Mouse (Mus musculus) lung, embryonic 14.5 days (tissue): ENCODE data around the gene Trappc3. TPM values are rescaled to one million over a fixed set of nuclear protein-coding genes. Genes with fewer than 3 reads are reported as not detected.

Source experiments
- ATAC-seq: fragments of 200-750 bp; cut with Nextera tagmentation; 2 replicates; pipeline ENCODE4 v1.8.0; 2017; ENCODE audit warnings: mild to moderate bottlenecking, moderate TSS enrichment, moderate library complexity; ENCODE audit not compliant: insufficient read depth
- DNase-seq: peaks from one replicate; pipeline ENCODE4 v3.0.0-alpha.2; 2015
- H3K27ac ChIP-seq: fragments of 300-500 bp; sonication (generic); 2 replicates; pipeline ENCODE4 v1.5.1; 2014; ENCODE audit warnings: low read depth, mild to moderate bottlenecking, moderate library complexity
- H3K27me3 ChIP-seq: fragments of 300-500 bp; sonication (generic); 2 replicates; pipeline ENCODE4 v1.6.1; 2014; ENCODE audit warnings: low read length, control low read depth; ENCODE audit not compliant: insufficient read depth
- H3K36me3 ChIP-seq: fragments of 300-500 bp; sonication (generic); 2 replicates; pipeline ENCODE4 v1.6.1; 2014; ENCODE audit warnings: control low read depth; ENCODE audit not compliant: insufficient read depth
- H3K4me1 ChIP-seq: fragments of 300-500 bp; sonication (generic); 2 replicates; pipeline ENCODE4 v1.6.1; 2014; ENCODE audit warnings: antibody characterized with exemption, control low read depth; ENCODE audit not compliant: insufficient read depth
- H3K4me2 ChIP-seq: fragments of 300-500 bp; sonication (generic); 2 replicates; pipeline ENCODE4 v1.6.1; 2014; ENCODE audit warnings: mild to moderate bottlenecking
- H3K4me3 ChIP-seq: fragments of 300-500 bp; sonication (generic); 2 replicates; pipeline ENCODE4 v1.5.1; 2014; ENCODE audit warnings: low read depth, low read length
- H3K9ac ChIP-seq: fragments of 300-500 bp; sonication (generic); 2 replicates; pipeline ENCODE4 v1.6.1; 2014
- H3K9me3 ChIP-seq: fragments of 300-500 bp; sonication (generic); 2 replicates; pipeline ENCODE4 v1.6.1; 2016; ENCODE audit warnings: low read depth, low read length, control low read depth
- CTCF ChIP-seq: IDR thresholded peaks from 2 replicates; pipeline ENCODE4 v1.5.1; 2016; ENCODE audit warnings: antibody characterized with exemption, low read depth
- WGBS: fragments of 180-500 bp; shearing (Covaris S2); extraction: QIAGEN DNeasy Blood & Tissue Kit; methylation state at CpG from one replicate; pipeline ENCODE4 v1.1.7; 2014; 5-methylcytosine and 5-hydroxymethylcytosine counted together
- polyA plus RNA-seq: library from polyadenylated mRNA; unstranded; fragments of >200 nt; fragmentation: Nextera tagmentation; extraction: Ambion mirVana; gene quantifications from 2 replicates; pipeline ENCODE4 v1.2.1, GENCODE M21; 2014

Trappc3 gene
- polyA plus RNA-seq, 1 experiment from 2014 or later: 28.9 TPM

DNA sequence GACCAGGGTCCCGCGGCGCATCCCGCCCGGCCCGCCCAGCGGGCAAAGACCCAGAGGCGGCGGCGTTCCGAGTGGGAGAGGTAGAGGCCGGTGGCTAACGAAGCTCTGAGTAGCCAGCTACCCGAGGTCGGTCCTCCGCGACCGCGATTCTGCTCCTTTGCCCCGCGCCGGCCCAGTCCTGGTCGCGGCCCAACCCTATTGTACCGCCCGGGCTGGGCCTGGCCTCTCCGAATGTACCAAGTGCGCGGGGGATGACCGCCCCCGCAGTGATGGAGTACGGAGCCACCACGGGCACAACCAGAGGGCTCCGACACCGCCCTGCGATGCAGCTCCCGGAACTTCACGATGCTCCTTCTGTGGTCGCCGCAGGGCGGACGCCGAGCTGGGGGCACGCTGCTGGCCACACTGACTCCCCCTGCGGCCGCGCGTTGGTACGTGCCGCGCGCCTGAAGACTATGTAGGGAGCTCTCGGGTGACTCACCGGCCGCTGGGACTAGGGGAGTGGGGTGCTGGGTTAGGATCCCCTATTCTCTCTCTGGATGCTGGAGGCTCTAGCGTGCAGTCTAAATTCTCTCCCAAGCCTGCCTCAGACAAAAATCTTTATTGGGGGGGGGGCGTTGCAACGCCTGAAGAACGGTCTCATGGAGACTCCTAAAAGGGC, 5.9 kb upstream of the Trappc3 start, which contains the start of gene Map7d1:
Gene Map7d1 (minus strand): TSS at position 213 of the 661 bp plus-strand sequence.
- Histone ChIP-seq H3K4me2 (peak within 1 kb of the TSS; percentile 94), H3K4me3 (peak within 1 kb of the TSS; percentile 98), H3K4me1 (peaks cover 29% of the 10 kb centered on the region), H3K9me3 (no peaks in the 10 kb centered on the region), H3K36me3 (no peaks in the 10 kb centered on the region), H3K9ac (peak within 1 kb of the TSS; percentile 98), H3K27me3 (no peaks in the 10 kb centered on the region), H3K27ac (peak within 1 kb of the TSS; percentile 95)
- TF ChIP-seq CTCF: peak; percentile 19
- ATAC-seq (peak; percentile 83), DNase-seq (peak; percentile 91)
- under 1% methylated on average over 56 of the region's 59 CpGs for WGBS

DNA sequence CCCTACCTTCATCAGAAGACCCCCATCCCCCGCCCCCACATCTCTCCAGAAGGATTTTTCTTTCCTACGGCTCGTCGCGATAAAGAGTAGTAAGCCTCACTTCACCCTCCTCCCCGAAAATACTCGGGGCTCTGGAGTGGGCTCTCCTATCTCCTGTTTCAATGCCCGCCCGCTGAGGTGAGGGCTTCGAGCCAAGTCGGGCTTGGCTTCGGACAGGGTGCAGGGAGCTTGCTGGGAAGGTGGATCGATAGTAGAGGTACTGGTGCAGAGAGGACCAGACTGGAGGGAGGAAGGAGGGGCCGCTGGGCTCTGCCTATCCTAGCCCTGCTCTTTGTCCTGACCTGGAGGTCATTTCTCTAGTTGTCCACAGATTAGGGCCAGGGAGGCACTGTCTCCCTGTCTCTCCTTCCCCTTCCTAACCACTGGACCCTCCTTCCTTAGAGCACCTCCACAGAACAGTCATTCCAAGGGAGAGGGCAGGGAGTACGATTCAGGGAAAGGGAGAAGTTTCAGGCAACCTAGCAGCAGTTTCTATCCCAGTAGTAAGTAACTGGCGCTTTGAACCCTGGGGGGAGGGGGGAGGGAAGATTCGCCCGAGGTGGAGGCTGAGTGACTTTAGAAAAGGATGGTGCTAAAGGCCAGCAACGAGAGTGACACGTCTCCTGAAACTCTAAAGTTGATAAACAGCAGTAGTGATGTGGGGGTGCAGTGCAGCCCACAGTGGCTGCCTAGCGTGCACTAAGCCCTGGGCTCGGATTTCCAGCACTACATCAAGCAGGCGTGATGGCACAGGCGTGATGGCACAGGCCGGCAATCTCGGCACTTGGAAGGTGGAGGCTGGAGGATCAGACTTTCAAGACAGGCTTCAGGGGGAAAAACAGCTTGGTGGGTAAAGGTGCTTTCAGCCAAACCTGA, 4.9 kb upstream of the Trappc3 start:
- WGBS: 6% methylated on average over 26 of the region's 26 CpGs
- Histone ChIP-seq H3K9ac (peak overlapping the region; percentile 98), H3K27ac (peak overlapping the region; percentile 95), H3K27me3 (no peaks in the 10 kb centered on the region), H3K9me3 (no peaks in the 10 kb centered on the region), H3K4me1 (peaks cover 33% of the 10 kb centered on the region), H3K4me3 (peak overlapping the region; percentile 98), H3K36me3 (no peaks in the 10 kb centered on the region), H3K4me2 (peak overlapping the region; percentile 94)
- ATAC-seq: no peak
- TF ChIP-seq CTCF: no peak
- peak; percentile 38 for DNase-seq

DNA sequence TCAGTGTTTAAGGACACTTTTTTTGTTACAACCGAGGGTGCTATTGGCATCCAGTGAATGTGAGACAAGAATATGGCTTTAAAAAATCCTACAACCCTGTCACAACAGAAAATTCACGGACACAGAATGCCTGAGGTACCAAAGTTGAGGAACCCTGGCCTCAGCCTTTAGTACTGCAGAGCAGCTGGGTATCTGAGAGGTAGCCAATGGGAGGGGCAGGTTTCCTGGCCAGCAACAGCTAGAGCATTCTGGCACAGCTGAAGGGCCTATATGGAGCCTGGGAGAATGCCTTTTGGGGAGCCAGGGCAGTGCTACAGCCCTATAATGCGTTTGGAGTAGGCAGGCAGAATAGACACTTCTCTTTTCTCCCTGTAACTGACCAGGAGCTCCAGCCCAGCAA, 3.1 kb upstream of the Trappc3 start:
- Histone ChIP-seq H3K4me3 (0 out of 2 replicates have a peak overlapping the region, but pooled peaks have one; percentile 1), H3K9me3 (no peaks in the 10 kb centered on the region), H3K4me2 (peak overlapping the region; percentile 52), H3K9ac (peak overlapping the region; percentile 13; the same call in 1 of the 2 replicates), H3K27me3 (no peaks in the 10 kb centered on the region), H3K36me3 (no peaks in the 10 kb centered on the region), H3K27ac (peak overlapping the region; percentile 97), H3K4me1 (peaks cover 30% of the 10 kb centered on the region)
- peak; percentile 64 for DNase-seq
- ATAC-seq: no peak
- 25% methylated on average over 3 of the region's 3 CpGs for WGBS
- no peak for TF ChIP-seq CTCF

DNA sequence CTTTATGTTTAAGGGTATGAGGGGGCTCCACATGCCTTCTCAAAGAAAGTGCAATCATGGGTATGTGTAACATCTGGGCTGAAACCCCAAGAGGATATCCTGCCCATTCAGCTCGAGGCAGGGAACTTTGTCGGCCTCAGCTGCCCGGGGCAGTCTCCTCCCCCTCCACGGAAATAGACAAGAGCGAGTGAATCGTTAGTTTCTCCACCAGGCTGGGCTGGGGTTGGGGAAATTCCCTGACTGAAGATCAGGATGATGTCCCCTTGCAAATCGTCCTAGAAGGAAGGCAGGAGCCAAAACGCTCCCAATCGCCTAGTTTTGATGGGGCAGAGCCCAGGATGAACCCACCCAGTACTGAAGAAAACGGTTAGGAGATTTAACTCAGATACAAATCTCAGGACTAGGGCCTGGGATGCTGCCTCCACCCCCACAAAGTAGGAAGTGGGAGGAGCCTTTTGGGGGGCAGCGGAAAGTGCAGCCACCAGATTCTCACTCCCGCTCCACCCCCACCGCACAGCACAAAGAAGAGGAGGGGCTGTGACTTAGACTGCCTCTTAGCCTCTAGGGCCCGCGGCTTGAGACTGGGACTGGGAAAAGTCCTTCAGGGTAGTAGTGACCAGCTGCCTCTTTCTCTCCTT, 2.5 kb upstream of the Trappc3 start:
- H3K4me3 ChIP-seq: 0 out of 2 replicates have a peak overlapping the region, but pooled peaks have one; percentile 1
- no peaks in the 10 kb centered on the region for H3K9me3 ChIP-seq
- H3K9ac ChIP-seq: peak overlapping the region; percentile 27; the same call in 1 of the 2 replicates
- ATAC-seq (peak; percentile 16), DNase-seq (peak; percentile 93)
- H3K27ac ChIP-seq: peak overlapping the region; percentile 97
- H3K36me3 ChIP-seq: no peaks in the 10 kb centered on the region
- H3K4me1 ChIP-seq: peaks cover 25% of the 10 kb centered on the region
- H3K27me3 ChIP-seq: no peaks in the 10 kb centered on the region
- no peak for TF ChIP-seq CTCF
- WGBS: under 1% methylated on average over 15 of the region's 15 CpGs
- peak overlapping the region; percentile 52 for H3K4me2 ChIP-seq

DNA sequence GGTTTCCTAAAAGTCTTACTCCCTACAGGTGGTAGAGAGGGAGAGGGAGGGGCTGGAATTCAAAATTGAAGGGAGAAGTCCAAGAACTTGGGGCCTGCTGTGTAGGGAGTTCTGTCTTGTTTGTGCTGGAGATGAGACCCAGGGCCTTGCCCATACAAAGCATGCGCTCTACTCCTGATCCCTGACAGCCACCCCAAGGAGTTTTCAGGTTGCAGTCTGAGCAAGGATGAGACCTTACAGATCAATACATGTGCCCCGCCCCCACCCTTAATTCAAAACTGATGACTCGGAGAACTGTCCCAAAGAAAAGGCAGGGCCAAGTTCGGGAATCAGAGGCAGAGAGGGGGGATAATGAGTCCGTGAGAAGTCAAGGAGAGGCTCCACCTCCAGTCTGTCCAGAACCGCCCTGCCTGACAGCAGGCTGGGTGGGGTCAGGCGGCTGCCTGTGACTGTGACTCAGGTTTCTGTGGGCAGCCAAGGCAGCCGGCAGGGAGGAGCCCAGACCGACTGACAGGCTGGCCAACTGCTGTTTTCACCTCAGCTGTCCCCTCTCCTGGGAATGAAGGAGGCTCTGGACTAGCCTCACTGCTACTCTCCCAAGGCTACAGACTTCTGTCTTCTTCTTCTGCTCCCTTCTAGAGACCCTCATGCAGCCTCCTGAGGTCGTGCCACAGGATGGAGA, 1.5 kb upstream of the Trappc3 start:
- Histone ChIP-seq H3K9me3 (no peaks in the 10 kb centered on the region), H3K27ac (peak overlapping the region; percentile 97), H3K36me3 (0 out of 2 replicates have a peak, but pooled peaks cover 3% of the 10 kb centered on the region), H3K4me1 (peaks cover 25% of the 10 kb centered on the region), H3K4me2 (peak overlapping the region; percentile 52), H3K9ac (0 out of 2 replicates have a peak overlapping the region, but pooled peaks have one; percentile 35), H3K4me3 (peak overlapping the region; percentile 13; the same call in 1 of the 2 replicates), H3K27me3 (no peaks in the 10 kb centered on the region)
- 9% methylated on average over 10 of the region's 10 CpGs for WGBS
- no peak for TF ChIP-seq CTCF
- DNase-seq (peak; percentile 75), ATAC-seq (0 out of 2 replicates have a peak, but pooled peaks have one; percentile 4)

DNA sequence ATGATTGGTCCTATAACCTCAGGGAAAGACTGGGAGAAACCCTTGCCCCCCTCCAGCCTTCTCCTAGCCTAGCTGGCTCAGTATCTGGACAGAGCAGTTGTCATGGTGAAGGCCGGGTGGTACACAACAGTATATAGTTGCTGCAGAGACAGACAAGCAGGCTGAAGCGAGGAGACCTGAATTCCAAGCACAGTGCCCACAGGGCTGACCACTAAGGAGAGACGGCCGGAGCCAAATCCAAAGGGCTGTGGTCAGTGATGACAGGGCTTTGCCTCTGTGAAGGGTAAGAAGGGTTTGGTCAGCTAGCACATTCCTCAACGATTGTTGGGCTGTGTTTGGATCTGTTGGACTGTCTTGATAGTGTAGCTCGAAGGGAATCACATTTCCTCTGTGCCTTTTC, 859 bp upstream of the Trappc3 start:
- DNase-seq (peak; percentile 12), ATAC-seq (no peak)
- Histone ChIP-seq H3K4me2 (peak overlapping the region; percentile 52), H3K27ac (peak overlapping the region; percentile 97), H3K4me1 (peaks cover 25% of the 10 kb centered on the region), H3K9ac (0 out of 2 replicates have a peak overlapping the region, but pooled peaks have one; percentile 1), H3K4me3 (no peak overlapping the region), H3K27me3 (no peaks in the 10 kb centered on the region), H3K36me3 (0 out of 2 replicates have a peak, but pooled peaks cover 4% of the 10 kb centered on the region), H3K9me3 (no peaks in the 10 kb centered on the region)
- 64% methylated on average over 6 of the region's 6 CpGs for WGBS
- TF ChIP-seq CTCF: no peak
